Mouse (Mus musculus) kidney, adult 18-20 months (tissue): ENCODE results near the gene Msi2.

Source experiments
- DNase-seq: peaks from one replicate; pipeline ENCODE4 v3.0.0; 2021

Msi2 gene

DNA sequence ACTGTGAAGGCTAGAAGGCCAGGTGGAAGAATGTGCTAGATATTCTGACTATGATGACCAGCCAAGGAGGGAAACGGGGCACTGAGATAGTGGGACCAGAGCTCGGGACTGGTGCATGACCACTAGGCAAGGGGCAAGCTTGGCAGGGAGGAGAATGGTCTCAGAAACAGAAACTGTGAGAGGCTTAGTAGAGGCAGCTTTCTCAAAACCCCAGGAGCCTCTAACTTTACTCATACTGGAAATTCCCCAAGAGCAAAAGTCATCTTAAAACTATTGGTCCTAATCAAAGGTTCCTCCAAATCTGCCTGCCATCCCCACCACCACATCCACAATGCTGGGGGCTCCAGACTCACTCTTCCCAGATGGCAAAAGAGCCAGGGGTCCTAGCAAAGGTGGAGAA lies 181.5 kb downstream of the Msi2 start:
- no peak for DNase-seq

DNA sequence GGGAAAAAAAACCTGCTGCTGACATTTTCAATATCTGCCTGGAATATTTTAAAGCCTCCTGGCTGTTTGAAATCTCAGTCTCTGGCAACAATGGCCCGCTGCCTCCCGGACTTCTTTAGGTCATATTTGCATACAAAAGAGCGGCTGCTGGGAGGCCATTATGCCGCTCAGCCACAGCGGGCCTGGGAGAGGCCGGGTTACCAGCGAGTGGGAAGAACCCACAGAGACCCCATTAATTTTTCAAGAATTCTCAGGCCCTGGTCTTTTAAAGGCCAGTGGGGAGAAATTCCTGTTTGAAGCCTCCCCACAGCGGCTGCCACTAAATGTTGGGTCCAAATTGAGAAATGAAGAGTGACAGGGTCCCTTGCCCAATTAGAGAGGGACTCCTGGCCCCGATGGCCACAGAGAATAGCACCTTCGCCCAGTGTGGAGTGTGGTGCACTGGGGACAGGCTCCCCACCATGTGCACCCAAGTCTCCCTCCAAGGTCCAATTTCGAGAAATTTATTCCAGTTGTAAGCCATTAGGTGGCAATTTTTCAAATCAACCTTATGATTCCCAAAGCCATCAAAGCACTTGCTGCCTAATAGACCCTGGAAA lies 183.9 kb downstream of the Msi2 start:
- no peak for DNase-seq

DNA sequence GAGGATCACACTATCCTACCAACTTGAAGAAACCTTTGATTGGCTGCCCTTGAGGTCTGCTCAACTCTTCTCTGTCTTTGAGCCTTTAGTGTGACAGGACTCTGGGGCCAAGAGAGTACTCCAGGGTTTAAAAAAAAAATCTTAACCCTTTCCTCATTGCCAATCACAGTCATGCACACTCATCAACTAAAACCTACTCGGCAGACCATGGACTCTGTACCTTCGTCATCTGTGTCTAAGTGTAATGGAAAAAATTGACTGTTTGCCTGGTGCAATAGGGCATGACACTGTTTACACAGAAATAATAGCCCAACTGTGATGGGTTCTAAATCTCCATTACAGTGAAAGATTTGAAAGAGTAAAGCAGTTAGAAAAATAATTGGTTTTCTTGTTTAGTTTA lies 186.3 kb downstream of the Msi2 start:
- DNase-seq = no peak

DNA sequence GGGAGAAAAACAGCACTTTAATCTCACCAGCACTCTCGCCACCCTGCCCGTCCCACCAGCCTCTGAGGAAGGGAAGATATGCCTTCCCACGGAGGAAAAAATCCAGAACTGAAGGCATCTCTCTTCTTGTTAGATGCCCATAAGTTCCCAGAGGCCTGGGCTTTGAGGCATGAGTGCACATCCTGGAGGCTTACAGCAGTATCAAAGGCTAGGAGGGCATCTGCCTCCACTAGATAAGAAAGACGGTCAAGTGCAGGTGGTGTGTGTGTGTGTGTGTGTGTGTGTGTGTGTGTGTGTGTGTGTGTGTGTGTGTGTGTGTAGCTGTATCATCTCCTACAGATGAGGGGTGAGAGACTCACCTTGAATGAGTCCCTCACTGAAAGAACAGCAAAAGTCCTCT lies 188.3 kb downstream of the Msi2 start:
- no peak for DNase-seq

DNA sequence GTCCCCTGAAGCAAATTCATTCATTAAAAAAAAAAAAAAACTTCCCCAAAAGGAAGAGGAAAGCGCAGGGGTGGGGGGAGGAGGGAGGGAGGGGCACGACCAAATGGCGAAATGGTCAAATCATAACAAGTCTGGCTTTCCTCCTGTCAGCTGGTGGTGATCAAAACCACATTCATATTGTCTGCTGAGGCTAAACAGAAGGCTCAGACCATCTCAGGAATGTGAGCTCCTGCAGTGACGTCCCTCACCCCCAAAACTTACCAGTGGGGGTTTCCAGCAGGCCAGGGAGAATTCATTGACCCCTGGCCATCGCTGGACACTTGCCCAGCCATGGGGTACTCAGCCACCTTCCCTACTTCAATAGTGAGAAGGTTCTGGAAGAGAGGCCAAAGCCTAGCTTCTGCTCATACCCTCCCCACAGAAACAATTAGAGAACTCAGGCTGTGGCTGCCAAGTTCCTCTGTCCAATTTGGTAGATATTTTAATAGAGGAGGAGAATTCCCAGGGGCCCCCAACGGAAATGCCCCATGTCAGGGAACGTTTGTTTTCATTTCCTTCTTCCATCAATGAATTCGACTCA lies 189.7 kb downstream of the Msi2 start:
- peak; percentile 54 for DNase-seq

DNA sequence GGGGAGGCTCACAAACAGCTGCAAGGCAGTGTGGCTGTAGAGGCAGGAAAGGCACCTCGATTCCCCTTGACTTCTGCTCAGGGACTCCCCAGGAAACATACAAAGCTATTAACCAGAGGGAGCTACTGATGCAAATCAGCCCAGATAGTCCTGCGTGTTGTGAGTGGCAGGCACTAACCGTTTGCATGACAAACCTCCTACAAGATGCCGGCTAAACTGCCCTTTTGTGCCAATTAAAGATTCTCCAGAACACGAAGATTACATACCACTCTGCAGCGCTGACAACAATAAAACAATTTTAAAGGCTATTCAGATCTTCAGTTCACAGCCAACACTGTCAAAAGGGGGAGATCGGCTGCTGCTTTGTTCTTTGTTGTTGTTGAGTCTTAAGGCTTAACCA lies 191.6 kb downstream of the Msi2 start:
- DNase-seq = no peak

DNA sequence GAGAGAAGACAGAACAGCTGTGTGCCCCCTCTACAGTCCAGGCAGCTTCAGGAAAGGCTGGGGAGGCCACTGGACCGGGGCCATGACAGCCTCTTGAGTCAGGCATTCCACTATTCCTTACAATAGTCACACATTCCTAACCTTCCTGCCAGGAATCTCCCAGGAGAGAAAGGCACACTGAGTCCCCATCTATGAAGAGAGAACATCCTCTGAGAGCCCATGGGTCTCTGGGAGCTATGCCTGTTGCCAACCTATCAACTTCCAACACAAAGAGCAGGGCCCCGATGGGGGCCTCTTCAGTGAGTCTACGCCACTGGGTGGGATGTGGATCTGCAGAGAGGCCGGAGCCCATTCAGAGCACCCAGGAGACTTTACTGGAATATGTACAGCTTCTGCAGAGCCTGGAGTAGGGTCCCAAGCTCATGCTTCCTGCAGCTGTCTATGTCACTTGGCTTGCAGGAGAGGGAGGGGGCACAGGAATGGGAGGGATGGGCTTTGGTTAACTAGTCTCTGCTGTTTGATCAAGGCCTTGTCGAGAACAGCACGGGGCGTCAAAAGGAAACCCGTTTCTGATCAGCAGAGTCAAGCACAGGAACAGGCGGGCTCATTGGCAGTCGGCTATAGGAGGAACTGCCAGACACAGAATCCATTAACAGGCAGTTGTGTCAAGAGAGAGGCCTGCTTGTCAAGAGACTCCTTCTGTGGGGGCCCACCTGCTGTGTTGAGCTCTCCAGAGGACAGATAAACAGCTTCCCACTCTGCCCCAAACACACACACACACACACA lies 193.3 kb downstream of the Msi2 start:
- DNase-seq = peak; percentile 41

DNA sequence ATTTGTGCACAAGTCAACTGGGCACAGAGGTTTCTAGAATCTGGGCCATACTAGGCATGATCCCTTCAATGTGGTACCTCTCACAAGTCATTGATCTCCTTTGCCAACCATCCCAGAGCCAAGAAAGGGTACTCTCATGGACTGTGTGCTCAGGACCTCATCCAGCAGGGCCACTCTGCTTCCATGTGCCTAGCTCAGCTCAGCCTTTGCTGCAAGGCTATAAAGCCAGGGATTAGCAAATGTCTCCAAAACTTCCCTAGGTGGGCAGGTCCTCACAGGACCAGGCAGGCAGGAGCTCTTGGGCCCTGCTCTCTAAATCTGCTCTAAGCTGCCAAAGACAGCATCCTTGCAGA lies 193.9 kb downstream of the Msi2 start:
- DNase-seq = no peak

DNA sequence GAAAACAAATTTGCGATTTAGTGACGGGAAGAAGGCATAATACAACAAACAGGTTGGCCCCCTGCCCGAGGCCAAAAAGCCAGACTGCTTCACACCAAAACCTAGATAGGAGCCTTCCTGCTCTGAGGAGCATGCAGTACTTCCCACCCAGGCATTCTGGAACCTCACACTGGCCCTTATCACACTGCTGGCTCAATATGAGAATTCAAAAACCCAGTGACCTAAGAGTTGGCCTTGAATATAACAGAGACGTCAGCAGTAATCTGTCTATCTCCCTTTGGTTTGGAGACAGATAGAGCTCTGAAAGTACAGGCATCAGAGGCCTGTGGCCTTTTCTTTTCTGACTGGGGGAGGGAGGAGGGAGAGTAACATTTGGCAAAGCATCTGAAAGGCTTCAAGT lies 194.4 kb downstream of the Msi2 start:
- DNase-seq = no peak

DNA sequence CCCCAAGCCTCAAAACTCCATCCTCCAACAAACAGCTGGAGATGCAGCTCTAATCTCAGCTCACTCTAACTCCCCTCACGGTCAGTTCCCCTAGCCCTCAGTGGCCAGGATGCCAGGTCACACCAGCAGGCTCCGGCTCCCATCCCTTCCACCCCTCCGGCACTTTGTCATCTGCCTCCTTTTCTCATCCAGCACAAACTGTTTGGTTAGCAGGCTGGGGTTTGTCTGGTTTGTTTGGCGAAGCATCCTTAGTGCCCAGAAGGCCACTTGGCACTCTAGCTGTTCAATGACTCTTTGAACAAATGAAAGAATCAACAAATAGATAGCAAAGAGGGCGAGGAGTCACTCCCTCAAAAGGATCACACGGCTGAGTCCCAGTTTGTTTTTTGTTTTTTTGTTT lies 194.8 kb downstream of the Msi2 start:
- DNase-seq = no peak

DNA sequence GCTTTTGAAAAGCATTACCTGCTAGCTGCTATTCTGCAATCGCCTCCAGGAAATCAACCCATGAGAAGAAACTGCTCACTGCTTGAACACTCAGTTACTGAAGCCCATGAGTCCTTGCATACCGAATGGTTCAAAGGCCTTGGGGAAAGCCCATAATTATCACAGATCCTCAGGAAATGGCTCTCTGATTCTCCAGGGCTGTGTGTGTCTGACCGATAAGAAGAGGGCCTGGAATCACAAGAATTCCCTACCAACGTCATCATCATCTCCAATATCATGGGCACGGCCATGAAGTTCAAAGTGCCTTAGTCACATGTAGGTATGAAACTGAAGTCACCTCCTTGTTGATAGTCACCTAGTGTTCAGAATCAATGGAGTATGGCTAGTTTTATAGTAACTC lies 196.2 kb downstream of the Msi2 start:
- no peak for DNase-seq

DNA sequence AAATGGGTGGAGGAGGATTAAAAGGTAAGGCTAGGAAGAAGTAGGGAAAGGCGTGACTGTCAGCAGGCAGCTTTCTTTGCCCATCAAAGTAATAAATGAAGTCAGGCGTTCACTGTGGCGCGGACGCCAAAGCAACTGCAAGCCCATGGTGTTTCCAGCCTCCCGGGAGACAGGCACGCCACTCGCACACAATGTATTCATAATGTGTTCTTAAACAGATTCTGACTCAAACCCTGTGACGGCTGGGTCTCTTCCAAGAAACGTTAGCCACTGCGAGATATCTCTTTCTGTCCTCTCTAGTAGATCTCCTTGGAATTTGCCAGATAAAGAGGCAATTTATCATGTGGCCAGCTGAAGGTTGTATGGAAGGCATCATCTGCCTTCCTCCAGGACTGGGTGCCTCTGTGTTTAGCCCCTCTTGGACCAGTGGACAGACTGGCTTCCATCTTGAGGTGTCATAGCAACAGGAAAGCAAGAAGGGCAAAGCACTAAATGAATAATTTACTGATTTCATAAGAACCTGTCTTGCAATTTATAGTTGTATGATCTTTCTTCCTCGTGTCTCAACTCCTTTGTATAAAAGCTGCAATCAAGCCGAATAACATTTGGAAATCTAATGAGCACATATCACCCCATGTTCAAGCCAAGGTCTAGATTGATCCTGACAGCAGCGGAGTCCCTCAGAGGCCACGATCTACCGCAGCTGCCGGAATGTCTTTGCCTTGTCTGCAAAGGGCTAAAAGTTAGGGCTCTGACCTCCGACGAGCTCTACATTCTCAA lies 197.2 kb downstream of the Msi2 start:
- DNase-seq = no peak

DNA sequence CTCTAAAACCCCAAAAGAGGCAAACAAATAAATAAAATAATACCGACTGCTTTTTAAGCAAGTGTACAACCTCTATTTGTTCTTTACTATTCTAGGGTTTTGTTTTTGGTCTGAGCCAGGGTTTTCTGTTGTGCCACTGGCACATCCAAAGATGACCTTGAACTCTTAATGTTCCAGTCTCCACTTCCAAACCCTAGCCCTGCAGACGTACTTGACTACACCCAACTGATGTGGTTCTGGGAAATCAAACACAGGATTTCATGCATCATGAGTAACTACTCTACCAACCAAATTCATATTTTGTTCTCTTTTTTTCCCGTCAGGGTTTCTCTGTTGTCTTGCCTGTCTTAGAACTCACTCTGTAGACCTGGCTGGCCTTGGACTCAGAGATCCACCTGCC lies 200.0 kb downstream of the Msi2 start:
- DNase-seq = no peak

DNA sequence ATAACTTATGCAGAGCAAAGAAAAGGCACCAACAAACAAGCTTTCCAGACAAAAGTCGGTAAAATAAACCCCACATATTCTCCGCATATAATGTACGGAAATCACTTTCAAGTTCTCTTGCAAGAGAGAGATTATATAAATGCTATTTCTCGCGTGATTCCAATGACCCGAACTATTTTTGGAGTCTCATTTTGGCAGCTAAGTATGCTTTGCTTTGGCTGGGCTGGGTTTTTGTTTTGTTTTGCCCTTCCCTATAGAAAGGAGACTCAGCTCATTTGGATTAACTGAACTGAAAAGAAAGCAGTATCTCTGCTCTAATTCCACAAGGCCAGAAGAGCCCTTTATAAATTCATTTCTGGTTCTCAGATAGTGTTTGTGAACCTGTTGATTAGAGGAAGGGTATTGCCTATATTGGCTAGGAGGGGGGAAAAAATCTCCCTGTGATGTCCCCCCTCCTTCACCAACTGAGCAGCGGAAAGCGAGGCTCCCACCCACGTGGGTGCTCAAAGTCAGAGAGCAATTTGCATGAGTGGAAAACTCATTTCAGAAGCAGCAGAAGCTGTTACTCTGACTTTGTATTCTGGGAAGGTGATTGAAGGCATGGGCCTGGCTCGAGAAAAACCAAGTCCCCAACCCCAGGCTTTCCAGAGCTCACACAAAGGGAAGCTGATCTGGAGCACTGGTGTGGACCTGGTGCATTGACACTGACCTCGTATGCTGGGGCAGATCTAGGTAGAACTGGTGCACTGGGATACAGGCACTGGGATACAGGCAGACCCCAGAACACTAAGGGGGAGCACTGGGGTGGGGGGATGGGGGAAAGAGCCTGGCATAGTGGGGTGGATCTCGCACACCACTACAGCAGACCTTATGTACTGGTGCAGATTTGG lies 201.5 kb downstream of the Msi2 start:
- DNase-seq = no peak

DNA sequence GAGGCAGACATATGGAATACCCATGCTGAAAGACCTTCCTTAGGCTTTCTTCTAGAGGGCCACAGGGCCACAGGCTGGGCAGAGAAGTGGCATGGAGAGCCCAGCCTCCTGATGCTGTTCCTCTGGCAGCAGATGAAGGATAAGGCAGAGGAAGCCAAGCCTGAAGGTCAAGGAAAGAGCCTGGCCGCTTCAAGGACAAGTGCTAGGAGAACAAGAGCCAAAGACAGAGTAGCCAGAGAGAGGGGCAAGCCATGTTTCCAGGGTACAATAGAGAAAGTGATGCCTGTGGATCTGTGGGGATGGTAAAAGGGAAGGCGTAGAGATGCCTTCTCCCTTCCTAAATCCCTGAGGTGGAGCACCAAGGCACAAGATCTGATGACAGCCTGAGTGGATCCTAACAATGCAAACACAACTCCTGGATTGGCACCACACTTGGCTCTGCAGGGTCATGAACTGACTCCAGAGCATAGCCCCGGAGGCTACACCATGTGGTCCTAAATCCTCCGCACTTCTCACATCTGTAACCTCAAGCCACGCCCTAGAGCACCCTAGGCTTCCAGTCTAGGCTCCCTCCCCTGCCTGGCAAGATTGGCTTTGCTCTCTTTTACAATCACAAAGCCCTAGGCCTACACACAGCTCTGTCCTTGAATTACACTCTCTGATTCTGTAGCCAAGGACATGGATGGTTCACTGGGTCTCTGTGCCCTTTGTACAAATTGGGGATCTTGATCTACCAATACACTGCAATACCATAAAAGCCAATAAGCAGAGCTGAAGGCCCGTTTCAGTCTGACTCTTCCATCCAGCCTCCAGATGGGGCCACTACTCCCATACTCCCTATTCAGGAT lies 202.4 kb downstream of the Msi2 start:
- peak; percentile 39 for DNase-seq

DNA sequence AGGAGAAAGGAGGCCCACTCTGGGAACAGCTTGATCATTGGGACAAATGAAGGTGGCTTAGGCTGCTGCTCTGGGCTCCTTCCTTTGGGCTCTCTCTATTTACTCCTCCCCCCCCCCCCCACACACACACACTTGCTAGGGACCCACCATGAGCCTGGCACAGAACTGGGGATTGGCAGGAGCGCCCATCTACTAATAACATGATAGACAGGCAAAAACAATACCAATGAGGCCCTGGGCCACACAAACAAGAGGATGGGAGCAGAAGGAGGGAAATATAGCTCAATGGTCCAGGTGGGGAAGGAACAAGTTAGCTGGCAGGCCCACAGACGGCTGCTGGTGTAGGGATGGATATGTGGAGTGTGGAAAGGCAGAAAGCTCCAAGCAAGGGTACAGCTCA lies 203.0 kb downstream of the Msi2 start:
- DNase-seq = no peak

DNA sequence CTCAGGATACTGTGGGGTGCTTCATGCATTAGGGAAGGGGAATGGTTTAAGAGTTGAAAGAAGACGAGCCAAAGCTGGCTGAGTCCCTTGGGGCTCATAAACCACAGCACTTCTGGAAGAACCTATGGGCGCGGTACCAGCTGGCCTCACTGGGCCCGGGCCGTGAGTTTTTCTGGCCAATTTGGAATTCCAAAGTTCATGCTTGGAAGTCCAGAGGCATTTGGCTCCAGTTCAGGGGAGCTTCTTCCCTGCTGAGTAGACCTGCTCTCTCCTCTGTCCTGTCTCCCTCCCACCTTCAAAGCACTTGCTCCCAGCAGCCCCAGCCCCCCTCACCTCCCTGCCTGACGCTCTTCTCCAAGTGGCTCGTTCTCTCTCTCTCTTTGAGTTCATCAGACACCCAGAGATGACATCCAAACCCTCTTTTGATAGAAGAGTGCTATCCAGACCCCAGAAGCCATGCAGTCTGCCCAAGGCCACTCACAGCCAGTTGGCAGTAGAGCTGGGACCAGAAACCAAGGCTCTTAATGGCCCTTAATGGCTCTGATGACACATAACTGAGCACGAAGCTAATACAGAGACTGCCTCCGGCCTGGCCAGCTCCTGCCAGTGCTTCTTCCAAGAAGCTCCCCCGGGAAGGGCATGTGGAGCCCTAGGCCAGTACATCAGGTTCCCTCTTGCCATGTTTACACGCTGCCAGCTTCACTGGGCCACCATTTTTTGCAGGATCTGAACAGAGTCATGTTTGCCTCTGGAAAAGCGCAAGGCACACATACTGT lies 204.0 kb downstream of the Msi2 start:
- DNase-seq = peak; percentile 74

DNA sequence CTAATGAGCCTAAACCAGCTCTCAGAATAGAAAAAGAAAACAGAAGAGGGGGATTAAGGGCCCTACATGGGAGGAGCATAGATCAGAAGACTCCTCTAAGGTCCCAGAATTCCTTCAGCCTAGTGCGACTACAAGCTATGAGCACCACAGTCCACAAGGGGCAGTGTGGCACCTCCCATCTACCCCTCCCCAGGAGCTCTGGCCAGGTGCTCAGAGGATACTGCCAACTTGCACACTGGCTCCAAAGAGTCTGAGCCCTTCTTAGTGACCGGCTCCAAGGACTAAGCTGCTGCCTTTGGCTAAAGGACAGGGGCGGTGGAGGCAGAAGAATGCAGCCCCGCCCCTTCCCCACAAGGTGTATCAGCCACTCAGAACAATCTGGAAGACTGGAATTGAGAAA lies 205.7 kb downstream of the Msi2 start:
- peak; percentile 72 for DNase-seq

DNA sequence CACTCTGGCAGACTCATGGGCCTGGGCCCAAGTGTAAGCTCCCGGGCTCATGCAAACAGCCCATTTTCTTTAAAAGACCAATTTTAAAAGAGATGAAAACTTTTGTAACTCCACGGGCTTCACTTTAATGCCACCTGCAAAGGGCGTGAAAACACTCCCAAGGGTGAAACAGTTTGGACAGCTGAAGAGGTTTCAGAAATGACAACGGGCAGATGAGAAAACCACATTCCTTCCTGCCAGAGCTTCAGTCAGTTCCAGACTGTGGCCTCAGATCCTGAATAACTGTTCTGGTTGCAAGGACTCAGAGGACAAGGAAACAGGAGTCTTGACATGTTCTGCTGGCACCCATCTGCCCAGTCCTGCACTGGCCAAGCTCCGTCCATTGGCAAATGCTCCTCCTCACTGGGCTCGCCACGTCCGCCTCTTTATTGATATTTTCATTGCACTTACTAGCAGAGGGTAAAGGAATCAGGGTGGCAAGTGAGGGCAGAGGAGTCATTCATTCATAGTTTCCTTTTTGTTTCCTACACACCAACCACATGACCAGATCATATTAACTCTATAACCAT lies 207.9 kb downstream of the Msi2 start:
- no peak for DNase-seq

DNA sequence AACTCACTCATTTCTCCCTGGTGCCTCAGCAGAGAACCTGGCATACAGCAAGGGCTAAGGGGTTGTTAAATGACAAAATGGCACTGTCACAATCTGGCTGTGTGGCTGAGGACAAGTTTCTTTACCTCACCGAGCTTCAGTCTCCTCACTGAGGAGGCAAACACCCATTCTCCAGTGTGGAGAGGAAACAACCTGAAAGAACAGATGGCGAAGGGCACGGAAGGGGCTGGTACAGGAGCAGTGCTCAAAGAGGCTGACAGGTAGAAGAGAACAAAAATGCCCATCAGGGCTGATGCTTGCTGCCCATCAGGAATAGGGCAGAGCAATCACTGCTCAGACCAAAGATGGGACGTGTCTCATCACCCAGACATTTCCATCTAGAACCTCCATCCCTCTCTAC lies 208.8 kb downstream of the Msi2 start:
- no peak for DNase-seq

DNA sequence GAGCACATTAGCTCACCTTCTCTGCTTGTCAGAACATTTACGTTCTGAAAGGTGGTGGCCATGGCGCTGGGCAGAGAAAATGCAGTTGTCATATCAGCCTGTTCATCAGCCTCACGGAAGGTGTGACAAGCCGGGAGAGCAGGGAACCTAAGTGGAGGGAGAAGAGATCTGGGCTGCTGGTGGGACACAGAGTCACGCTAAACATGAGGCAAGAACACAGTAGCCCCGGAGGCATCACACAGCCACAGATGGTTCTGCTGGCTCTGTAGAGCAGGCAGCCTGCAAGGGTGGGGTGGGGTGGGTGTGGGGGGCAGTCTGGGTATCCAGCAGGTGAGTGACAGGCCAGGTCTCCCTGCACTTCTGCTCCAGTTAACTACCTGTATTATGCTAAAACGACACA lies 210.2 kb downstream of the Msi2 start:
- no peak for DNase-seq
